Mouse (Mus musculus) olfactory bulb, adult 2 months (tissue): ENCODE measurements around the gene Opcml.

Experiments used
- CTCF ChIP-seq: fragments of 200-500 bp; IDR thresholded peaks from 2 replicates; pipeline ENCODE4 v1.5.1; 2012; ENCODE audit warnings: low read depth, mild to moderate bottlenecking, low read length, moderate library complexity; ENCODE audit not compliant: insufficient read depth
- POLR2A ChIP-seq: fragments of 200-500 bp; IDR thresholded peaks from 2 replicates; pipeline ENCODE4 v1.6.1; 2012; ENCODE audit warnings: mild to moderate bottlenecking, low read depth, low read length, moderate library complexity; ENCODE audit not compliant: insufficient read depth

- TF ChIP-seq CTCF (no peak), POLR2A (no peak)
Observed at GRCm38 (mm10) chr9:28404616-28405015, 614.0 kb downstream of the Opcml start.
